Mouse (Mus musculus) heart, embryonic 14.5 days (tissue): ENCODE results near the gene Rhbdf2. TPM values are rescaled to one million over a fixed set of nuclear protein-coding genes. Genes with fewer than 3 reads are reported as not detected.
"Not testable (repeated sequence)": the region's sequence is repeated elsewhere in the genome, so short reads cannot be mapped to it uniquely, and the experiment has no call there.

Experiments used
- ATAC-seq: fragments of 200-750 bp; cut with Nextera tagmentation; 2 replicates; pipeline ENCODE4 v1.8.0; 2017; ENCODE audit warnings: low read depth, moderate TSS enrichment; ENCODE audit not compliant: insufficient number of reproducible peaks, insufficient read depth, low FRiP score
- H3K27ac ChIP-seq, 2 experiments: fragments of 200-500 bp in 1 of 2; fragments of 300-500 bp in 1 of 2; sonication (generic) in 1 of 2; replicated peaks in 1 of 2; 2 replicates each; pipeline ENCODE4 v1.5.1; 2012 to 2014; ENCODE audit warnings: low read depth in 2 of 2, low read length in 2 of 2, control low read depth in 1 of 2, mild to moderate bottlenecking in 1 of 2, mixed read lengths in 1 of 2; ENCODE audit not compliant: control insufficient read depth in 1 of 2, insufficient read depth in 1 of 2
- H3K27me3 ChIP-seq: fragments of 300-500 bp; sonication (generic); 2 replicates; pipeline ENCODE4 v1.6.1; 2014; ENCODE audit warnings: mild to moderate bottlenecking, low read length, control low read depth; ENCODE audit not compliant: control insufficient read depth, insufficient read depth
- H3K36me3 ChIP-seq: fragments of 300-500 bp; sonication (generic); 2 replicates; pipeline ENCODE4 v1.6.1; 2014; ENCODE audit warnings: mild to moderate bottlenecking, control low read depth, low read length, mixed read lengths; ENCODE audit not compliant: control insufficient read depth, insufficient read depth
- H3K4me1 ChIP-seq, 2 experiments: fragments of 200-500 bp in 1 of 2; fragments of 300-500 bp in 1 of 2; sonication (generic) in 1 of 2; 2 replicates each; pipeline ENCODE4 v1.6.1; 2012 to 2014; ENCODE audit warnings: low read length in 2 of 2, control low read depth in 1 of 2, mixed read lengths in 1 of 2; ENCODE audit not compliant: control insufficient read depth in 2 of 2, insufficient read depth in 2 of 2
- H3K4me2 ChIP-seq: fragments of 300-500 bp; sonication (generic); 2 replicates; pipeline ENCODE4 v1.6.1; 2014; ENCODE audit warnings: mild to moderate bottlenecking, low read length
- H3K4me3 ChIP-seq, 2 experiments: fragments of 200-500 bp in 1 of 2; fragments of 300-500 bp in 1 of 2; sonication (generic) in 1 of 2; 2 replicates each; pipeline ENCODE4 v1.5.1; 2012 to 2014; ENCODE audit warnings: low read length in 2 of 2, mild to moderate bottlenecking in 2 of 2, control low read depth in 1 of 2, low read depth in 1 of 2, moderate library complexity in 1 of 2; ENCODE audit not compliant: control insufficient read depth in 1 of 2, insufficient read depth in 1 of 2
- H3K9ac ChIP-seq: fragments of 300-500 bp; sonication (generic); 2 replicates; pipeline ENCODE4 v1.6.1; 2014; ENCODE audit warnings: mild to moderate bottlenecking, low read length
- H3K9me3 ChIP-seq: fragments of 300-500 bp; sonication (generic); 2 replicates; pipeline ENCODE4 v1.6.1; 2016; ENCODE audit warnings: low read length, control low read depth; ENCODE audit not compliant: control insufficient read depth
- WGBS: fragments of 180-500 bp; shearing (Covaris S2); extraction: QIAGEN DNeasy Blood & Tissue Kit; methylation state at CpG from one replicate; pipeline ENCODE4 v1.1.7; 2014; 5-methylcytosine and 5-hydroxymethylcytosine counted together
- polyA plus RNA-seq: library from polyadenylated mRNA; unstranded; fragments of >200 nt; fragmentation: Nextera tagmentation; extraction: Ambion mirVana; gene quantifications from 2 replicates; pipeline ENCODE4 v1.2.1, GENCODE M21; 2014

Rhbdf2 gene
- polyA plus RNA-seq, 1 experiment from 2014 or later = 6.6 TPM

DNA sequence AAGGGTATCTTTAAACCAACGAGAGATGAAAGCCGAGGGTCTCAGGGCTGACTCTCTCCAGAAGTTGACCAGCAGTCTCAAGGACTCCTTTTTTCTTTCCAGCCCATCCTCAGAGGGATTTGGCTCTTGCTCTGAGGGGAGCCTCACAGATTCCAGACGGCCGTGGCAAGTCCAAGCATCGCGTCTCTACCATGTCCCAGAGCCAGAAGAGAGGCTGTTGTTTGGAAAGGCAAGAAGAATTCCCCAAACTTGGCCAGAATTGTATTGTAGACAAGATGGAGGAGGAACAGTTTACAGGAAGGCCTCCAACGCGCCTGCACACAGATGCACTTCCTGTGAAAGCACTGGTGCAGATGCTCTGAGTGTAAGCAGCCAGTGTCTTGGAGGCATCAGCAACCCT is 41.1 kb upstream of the Rhbdf2 start:
- H3K9me3 ChIP-seq = no peaks in the 10 kb centered on the region
- no peak overlapping the region for H3K4me3 ChIP-seq
- no peak for ATAC-seq
- 74% methylated on average over 8 of the region's 8 CpGs for WGBS
- peaks cover 7 to 27% of the 10 kb centered on the region in 2 experiments; a peak in 3 of 4 replicates for H3K4me1 ChIP-seq
- H3K36me3 ChIP-seq = peaks cover 3% of the 10 kb centered on the region
- no peak overlapping the region for H3K4me2 ChIP-seq
- no peaks in the 10 kb centered on the region; the same call in 1 of the 2 replicates for H3K27me3 ChIP-seq
- H3K27ac ChIP-seq = no peak overlapping the region
- H3K9ac ChIP-seq = no peak overlapping the region

DNA sequence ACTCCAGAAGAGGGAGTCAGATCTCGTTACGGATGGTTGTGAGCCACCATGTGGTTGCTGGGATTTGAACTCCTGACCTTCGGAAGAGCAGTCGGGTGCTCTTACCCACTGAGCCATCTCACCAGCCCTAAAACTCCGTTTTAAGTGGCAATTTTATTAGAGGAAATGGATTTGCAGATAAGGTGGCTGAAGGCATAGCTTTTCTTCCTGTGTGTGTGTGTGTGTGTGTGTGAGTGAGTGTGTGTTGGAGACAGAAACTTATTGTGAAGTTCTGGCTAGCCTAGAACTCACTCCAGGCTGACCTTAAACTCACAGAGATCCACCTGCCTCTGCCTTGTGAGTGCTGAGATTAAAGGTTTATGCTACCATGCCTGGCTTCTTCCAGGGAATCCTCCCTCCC is 40.2 kb upstream of the Rhbdf2 start:
- not testable (repeated sequence) for H3K4me3 ChIP-seq, H3K27ac ChIP-seq, ATAC-seq, H3K4me2 ChIP-seq, H3K9ac ChIP-seq, H3K36me3 ChIP-seq, H3K27me3 ChIP-seq, H3K9me3 ChIP-seq
- H3K4me1 ChIP-seq = peaks cover 8 to 29% of the 10 kb centered on the region in 2 experiments
- WGBS = 74% methylated on average over 3 of the region's 5 CpGs

DNA sequence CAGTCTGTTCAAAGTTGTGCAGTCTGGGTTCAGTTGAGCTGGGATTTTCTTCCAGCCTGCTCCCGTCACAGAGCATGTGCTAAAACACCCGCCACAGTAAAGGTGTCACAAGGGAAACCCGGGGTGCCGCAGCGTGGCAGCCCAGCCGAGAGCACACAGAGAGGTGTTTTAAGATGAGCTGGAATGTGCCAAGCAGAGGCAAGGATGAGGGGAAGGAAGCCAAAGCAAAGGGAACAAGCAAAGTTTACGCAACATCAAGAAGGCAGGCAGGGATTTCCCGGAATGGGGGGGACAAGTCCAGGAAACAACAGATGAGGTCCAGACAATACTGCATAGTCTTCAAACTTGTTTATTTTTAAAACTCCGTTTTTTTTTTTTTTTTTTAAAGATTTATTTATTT is 39.7 kb upstream of the Rhbdf2 start:
- ATAC-seq = no peak
- H3K36me3 ChIP-seq = no peaks in the 10 kb centered on the region
- H3K4me3 ChIP-seq = no peak overlapping the region
- H3K27me3 ChIP-seq = peaks cover 5% of the 10 kb centered on the region; the same call in 1 of the 2 replicates
- 54% methylated on average over 9 of the region's 9 CpGs for WGBS
- H3K9ac ChIP-seq = no peak overlapping the region
- H3K9me3 ChIP-seq = no peaks in the 10 kb centered on the region
- H3K4me2 ChIP-seq = no peak overlapping the region
- H3K27ac ChIP-seq = no peak overlapping the region
- H3K4me1 ChIP-seq = peaks cover 13 to 33% of the 10 kb centered on the region in 2 experiments

DNA sequence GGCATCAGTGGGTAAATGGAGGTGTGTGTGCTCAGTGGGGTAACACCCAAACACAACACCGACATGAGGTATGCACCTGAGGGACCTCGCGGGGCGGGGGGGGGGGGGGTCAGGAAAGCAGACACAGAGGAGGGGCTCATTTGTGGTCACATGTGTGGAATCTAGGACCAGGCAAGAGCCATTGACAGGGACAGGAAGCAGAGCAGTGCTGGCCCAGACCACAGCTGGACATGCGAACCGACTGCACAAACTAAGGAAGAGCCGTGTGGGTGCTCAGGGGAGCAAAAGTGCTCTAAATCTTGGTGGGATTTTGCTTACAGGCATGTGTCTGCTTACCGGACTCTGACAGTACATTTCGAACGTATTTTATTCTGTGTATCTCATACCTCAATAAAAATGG is 38.5 kb upstream of the Rhbdf2 start:
- Histone ChIP-seq H3K9me3 (no peaks in the 10 kb centered on the region), H3K4me3 (no peak overlapping the region), H3K36me3 (no peaks in the 10 kb centered on the region), H3K4me2 (no peak overlapping the region), H3K4me1 (peaks cover 20 to 46% of the 10 kb centered on the region in 2 experiments), H3K27ac (no peak overlapping the region), H3K27me3 (peaks cover 5% of the 10 kb centered on the region; the same call in 1 of the 2 replicates), H3K9ac (no peak overlapping the region)
- 69% methylated on average over 10 of the region's 10 CpGs for WGBS
- ATAC-seq = no peak

DNA sequence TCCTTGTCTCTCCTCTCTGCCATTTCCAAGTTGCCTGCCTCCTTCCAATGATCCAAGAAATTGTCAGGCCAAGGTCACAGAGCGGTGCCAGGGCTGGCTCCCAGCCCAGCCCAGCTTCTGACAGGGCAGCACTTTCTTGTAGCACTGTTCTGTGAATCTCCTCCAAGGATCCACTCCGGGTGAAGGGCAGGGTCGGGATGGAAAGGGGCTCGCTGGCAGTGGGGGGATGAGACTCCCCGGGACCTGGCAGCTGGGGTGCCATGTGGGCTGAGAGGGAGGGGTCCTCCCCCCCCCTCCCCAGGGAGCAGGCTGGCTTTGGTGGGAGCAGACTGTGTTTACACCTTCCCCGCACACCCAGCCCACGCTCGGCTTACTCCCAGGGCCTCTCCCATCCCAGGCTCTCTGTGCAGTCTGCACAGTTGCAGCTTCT is 35.1 kb upstream of the Rhbdf2 start:
- H3K9me3 ChIP-seq = no peaks in the 10 kb centered on the region
- 0 out of 2 replicates have a peak, but pooled peaks cover 5% of the 10 kb centered on the region for H3K27me3 ChIP-seq
- WGBS = 59% methylated on average over 8 of the region's 8 CpGs
- no peak overlapping the region for H3K4me3 ChIP-seq
- peaks cover 36 to 52% of the 10 kb centered on the region in 2 experiments for H3K4me1 ChIP-seq
- 0 out of 4 replicates have a peak overlapping the region, but pooled peaks of 1 of the 2 experiments have one; percentile 10 for H3K27ac ChIP-seq
- H3K4me2 ChIP-seq = no peak overlapping the region
- peak overlapping the region; percentile 18; the same call in 1 of the 2 replicates for H3K9ac ChIP-seq
- H3K36me3 ChIP-seq = no peaks in the 10 kb centered on the region
- ATAC-seq = no peak

DNA sequence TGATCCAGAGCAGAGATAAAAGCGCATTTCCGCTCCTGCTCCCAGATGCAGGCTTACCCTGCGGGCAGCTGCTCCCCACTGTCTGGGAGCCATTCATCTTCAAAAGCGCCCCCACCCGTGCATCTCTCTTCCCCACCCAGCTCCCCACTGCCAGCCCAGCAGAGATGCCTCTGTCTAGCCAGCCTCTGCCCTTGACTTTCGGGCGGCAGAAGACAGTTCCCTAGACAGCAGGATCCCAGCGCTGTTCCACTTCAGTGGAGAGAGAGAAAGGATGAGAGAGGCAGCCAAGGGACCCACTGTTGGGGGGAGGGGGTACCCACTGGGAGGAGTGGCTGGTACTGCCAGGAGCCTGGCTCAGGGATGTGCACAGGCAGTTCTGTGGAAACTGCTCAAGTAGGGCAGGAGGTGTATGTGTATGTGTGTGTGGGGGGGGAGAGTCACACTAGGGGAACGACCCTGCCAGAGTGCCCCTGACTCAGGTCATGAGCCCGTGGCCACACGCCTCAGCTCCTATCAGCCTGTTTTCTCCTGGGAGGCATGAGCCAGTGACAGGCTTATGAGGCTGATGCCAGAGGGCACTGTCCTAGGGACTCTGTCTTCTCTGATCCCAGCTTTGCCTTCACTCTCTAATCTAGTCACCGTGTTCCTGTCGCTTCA is 34.6 kb upstream of the Rhbdf2 start:
- Histone ChIP-seq H3K4me2 (no peak overlapping the region), H3K27me3 (0 out of 2 replicates have a peak, but pooled peaks cover 5% of the 10 kb centered on the region), H3K4me3 (no peak overlapping the region), H3K36me3 (no peaks in the 10 kb centered on the region), H3K9me3 (no peaks in the 10 kb centered on the region), H3K9ac (no peak overlapping the region), H3K27ac (0 out of 4 replicates have a peak overlapping the region, but pooled peaks of 1 of the 2 experiments have one; percentile 10), H3K4me1 (peaks cover 38 to 57% of the 10 kb centered on the region in 2 experiments)
- WGBS = 26% methylated on average over 13 of the region's 13 CpGs
- no peak for ATAC-seq

DNA sequence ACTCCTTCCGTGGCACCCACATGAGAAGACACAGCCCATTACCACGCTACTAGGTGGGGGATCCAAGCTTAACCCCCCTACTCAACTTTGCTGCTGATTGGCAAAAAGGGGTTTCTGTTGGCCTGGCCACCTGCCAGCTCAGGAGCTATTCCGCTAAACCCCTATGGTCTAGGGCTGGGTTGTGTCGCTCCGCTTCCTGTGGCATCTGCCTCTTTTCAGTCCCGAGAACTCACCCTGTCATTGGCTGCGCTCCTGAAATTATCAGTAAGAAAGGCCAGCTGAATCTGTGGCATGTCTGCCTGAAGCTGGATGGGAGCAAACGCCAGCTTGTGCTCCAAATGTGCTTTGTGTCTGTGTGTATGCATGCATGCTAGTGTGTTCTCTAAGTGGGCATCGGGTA is 33.4 kb upstream of the Rhbdf2 start:
- 43% methylated on average over 9 of the region's 9 CpGs for WGBS
- H3K9me3 ChIP-seq = no peaks in the 10 kb centered on the region
- no peak for ATAC-seq
- H3K36me3 ChIP-seq = no peaks in the 10 kb centered on the region
- H3K4me3 ChIP-seq = no peak overlapping the region
- H3K27me3 ChIP-seq = 0 out of 2 replicates have a peak, but pooled peaks cover 5% of the 10 kb centered on the region
- no peak overlapping the region for H3K4me2 ChIP-seq
- no peak overlapping the region for H3K27ac ChIP-seq
- H3K9ac ChIP-seq = no peak overlapping the region
- H3K4me1 ChIP-seq = peaks cover 36 to 62% of the 10 kb centered on the region in 2 experiments
